Mouse (Mus musculus) B cell, adult 2 months (primary cell): ENCODE measurements around the gene Agbl3.

Source experiments
- DNase-seq, 2 experiments: peaks; one replicate each; pipeline ENCODE4 v3.0.0; 2022

Agbl3 gene

DNA sequence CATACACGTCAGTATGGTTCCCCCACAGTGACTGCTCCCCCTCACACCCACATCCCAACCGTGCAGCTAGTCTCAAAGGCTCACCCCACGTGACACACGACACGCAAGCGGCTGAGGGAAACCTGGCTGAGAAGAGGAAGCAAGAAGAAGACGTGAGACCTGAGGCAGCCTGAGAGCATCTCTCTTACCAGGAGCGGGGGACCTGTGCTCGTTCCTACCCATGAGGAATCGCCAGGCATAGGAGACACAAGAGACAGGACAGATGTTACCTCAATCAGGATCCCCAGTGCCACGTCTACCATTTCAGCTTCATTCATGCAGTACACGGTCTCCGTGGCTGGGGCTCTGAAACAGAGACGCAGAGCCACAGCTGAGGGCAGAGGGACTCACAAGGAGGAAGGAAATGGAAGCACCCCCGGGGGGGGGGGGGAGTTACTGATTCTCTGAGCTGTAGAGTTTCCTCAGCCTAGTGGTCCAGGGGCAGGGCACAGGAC, 95.1 kb downstream of the Agbl3 start:
- peak; percentile 85 for DNase-seq

DNA sequence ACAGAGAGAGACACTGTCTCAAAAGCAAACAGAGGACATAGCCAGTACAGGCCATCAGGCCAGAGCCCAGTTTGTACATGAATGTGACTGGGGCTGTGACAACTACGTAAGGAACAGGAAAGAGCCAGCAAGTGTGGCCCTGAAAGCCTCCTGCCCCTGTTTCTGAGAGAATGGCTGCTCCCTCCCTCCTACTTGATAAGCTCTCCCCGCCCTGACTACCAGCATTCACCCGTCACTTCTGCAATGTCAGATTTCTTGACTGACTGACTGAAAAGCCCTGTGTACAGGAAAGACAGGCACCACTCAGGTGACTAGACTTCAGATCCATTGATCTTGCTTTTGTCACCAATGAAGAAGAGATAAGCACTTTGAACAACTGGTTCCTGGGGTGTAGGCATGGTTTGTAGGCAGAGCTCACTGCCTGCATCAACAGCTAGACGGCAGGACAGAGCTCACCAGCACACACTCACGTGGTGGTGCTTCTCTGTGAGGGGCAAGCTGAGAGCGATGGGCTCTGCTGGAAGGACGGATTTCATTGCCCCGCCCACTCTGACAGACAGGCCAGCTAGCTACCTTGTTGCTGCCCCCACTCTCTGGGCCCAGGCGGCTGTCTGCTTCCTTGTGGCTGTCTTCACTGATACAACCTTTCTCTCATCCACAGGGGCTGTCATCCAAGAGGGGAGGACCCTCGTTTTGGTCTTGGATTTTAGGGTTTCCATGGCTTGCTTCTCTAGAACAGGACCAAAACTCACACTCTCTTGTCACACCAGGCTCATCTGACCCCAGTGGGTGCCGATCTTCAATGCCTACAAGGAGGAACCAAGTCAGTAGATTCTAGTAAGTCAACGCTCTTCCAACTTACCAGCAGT, 96.0 kb downstream of the Agbl3 start:
- DNase-seq = peak; percentile 49 to 50

DNA sequence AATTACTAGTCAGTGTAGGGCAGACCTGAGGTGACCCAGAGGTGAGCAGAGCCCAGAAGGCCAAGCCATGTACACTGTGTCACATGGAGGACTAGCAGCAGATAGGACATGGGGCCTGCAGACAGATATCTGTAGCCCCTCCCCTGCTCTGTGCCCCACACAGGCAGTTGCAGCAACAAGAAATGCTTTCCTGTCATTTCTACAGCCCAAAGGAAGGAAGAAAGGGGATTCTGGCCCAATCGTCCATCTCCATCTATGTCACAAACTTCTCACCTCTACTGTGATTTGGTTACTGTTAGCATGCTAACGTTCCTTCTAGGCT, 96.6 kb downstream of the Agbl3 start:
- DNase-seq = no peak

DNA sequence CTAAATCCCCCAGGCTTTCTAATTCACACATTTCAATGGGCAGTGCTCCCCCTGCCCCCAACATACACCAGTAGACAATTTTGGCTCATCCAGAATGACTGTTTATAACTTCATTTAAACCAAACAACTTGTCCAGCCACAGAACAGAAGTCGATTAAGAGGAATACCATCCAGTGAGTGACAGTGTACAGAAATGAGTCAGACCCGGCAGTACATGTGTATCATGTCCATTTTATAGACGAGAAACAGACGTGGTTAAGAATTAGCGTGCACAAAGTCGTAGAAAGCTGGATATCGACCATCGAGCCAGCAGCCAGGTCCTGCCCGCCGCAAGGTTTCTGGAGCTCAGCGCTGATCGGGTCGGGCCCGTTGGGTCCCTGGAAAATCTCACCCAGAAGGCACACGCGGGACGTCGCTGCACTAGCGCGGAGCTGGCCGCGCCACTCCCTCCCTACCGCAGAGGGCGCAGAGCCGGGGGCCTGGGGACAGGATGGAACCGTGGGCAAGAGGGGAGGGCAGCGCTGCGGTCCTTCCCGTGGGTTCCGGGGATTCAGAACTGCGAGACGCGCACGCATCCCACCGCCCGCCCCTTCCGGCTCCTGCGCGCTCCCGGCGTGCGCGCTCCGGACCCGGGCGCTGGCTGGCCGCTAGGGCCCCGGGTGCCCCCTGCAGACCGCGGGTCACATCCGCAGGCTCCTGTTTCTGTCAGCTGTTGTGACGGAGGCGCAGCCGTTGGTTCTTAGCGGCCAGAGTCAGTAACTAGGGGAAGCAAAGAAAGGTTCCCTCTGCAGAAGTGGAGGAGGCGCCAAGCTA, 97.5 kb downstream of the Agbl3 start, which contains the start of gene Cyren:
Gene Cyren, minus strand, starts transcription at position 552 of the 813 bp plus-strand sequence.
- peak; percentile 94 to 96 for DNase-seq

DNA sequence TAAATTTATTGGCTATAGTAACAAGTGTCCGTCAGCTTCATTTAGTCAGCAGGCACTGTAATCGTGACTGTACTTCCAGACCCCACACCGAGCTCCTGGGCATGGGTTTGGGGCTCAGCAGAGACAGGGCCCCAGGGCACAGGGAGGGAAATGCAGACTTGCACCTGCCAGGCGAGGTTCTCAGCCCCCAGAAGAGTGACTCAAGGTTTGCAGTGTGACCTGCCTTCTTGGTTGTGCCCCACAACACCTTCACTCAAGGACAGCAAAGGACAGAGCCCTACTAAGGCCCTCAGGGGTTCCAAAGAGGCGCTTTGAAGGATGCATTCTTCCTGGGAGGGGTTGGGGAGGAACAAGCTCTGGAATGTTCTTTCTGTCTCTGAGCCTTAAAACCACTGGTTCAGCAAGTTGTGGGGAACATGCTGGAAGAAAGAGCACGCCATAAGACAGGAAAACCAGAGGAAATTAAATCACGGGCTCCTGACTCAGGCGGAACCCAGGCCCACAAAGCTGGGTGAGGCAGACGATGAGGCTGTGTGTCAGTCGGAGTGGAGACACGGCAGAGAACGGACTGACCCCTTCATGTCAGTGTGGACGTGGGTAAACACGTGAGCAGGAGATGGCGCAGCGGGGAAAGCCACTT, 99.0 kb downstream of the Agbl3 start:
- DNase-seq = no peak

DNA sequence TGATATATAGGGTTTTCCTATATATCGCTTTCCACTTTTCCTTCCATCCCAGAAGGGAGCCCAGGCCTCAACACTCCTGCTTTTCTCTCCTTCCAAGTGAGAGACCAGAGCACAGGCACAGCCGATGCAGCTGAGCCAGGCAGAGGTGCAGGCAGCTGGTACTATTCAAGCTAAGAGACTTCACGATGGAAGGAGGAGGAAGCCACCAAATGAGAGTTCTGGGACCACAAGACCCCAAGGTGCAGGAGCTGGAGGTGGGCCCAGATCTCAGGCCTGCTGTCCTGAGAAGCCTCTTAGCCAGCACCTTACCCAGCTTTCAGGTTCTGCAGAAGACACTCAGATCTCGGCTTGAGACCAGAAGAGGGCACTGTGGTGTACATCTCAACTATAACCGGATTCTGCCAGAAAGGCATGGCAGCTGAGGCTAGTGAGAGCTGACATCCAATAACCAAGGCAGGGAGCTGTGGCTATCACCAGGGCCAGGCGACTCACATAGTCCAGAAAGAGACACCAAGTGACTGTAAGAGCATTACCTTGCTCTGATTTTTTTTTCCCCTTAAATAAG, 99.8 kb downstream of the Agbl3 start:
- peak; percentile 66 to 67 for DNase-seq

DNA sequence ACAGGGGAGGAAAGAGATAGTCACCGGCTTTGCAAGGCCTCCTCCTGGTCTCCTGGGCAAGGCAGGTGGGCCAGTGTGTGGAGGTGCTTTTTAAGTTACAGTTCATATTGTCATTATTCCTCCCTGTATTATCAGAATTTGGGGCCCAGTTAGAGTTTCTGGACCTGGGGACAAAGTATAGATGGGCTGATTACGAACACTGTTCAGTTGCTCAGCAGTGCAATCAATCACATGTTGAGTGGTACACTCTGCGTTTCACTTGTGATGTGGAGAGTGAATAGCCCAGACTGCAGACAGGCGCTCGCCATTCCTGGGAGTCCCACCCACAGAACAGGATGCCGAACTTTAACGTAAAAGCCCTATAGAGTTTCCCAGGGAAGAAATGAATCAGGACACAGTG, 104.5 kb downstream of the Agbl3 start:
- DNase-seq = no peak

DNA sequence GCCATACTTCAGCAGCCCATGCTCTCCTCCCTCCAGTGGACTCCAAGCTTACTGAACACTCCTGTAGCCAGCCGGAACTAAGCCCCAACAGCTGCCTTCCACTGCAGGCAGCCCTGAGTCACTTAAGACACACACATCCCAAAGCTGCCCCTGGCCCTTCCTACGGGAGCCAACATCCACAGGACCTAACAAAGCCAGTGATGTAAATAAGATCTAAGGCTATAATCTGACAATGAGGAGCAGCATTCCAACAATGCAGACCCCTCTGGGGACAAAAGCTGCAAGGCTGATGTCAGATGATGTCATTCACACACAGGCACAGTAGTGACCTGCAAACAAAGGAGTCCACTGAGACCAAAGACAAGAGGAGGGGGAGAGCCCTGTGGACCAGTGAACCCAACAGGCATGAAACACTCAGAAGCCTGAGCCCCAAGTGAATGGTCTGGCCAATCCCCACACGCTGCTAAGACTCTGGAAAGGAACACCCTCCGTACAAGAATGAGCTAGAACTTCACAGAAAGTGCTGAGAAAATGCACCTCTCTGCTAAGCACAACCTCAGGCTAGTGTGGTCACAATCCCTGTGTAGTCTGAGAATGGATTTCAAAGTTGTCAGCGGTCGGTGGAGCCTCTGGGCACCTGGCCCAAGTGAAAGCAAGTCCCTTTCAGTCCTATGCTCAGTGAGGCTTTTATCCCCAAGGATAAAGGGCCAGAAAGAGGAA, 107.1 kb downstream of the Agbl3 start:
- DNase-seq = no peak

DNA sequence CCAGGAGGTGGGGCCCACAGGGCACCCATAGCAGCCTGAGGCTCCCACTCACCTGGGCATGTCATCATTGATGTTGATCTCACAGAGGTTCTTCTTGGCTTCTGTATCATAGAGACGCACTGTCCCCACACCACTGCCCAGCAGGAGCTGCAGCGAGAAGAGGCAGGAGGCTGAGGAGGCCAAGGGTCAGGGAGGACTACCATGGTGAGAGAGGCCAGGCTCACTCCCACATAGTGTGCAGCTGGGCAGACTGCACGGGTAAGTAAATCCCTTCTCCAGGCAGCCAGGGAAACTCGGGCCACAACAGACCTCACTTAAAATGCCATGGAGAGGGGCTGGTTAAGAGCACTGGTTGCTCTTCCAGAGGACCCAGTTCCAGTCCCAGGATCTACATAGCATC, 109.0 kb downstream of the Agbl3 start:
- DNase-seq = no peak

DNA sequence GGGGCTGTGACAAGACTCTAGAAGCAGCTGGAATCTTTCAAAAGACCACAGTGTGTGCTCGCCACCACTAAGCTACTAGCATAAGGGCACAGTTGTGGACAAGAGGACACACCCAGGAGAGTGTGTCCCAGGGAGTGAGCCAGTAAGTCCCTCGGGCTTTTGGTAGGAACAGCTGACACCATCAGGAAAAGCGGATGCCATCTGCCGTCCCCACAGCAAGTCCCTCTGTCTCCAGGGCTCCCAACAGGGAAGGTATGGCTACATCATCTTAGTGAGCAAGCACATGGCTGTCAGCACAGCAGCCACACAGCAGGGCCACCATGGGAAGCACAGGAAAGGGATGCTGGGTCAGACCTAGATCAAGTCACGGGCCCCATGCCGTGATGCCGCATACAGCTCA, 115.3 kb downstream of the Agbl3 start:
- DNase-seq = no peak

DNA sequence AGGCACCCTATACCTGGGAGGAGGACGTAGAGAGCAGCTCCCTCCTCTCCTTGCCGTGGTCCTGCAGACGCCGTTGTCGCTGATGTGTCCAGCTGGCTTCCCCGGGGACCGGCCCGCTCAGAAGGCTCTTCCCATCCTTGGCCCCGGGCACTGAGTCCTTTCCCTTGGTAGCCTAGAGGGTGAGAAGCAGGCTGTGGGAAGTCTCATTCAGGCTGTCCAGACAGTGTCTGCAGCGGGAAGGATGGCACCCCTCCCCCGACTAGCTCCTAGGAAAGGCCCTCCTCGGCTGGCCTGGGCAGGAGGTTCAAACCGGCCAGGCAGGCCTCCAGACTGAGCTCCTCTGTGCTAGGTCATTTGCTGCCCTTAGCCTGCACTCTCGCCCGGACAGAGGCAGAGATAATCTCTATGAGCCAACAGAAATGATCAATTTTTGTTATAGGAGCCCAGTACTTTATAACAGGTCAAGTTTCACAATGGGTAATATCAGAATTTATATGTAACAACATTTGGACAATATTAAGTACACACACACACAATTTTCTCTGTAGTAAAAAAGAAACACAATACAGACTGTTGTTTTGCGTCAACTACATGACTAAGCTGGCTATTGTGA, 116.0 kb downstream of the Agbl3 start:
- DNase-seq = no peak

DNA sequence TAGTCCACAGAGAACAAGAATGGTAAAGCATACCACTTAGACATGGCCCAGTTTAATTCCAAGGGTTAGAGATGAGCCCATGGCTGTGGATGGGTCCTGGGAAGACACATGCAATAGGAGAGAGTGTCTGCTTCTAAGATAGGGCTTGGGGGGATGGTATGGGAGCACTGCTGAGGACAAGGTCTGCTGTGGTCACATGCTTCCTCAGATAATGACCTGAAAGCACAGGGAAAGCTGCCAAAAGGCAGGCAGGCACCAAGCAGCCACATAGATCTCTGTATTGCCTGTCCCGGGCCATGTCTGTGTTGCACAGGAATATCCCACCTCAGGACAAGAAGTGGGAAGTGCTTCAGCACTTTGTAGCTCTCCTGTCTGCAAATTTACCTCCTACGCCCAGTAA, 118.9 kb downstream of the Agbl3 start:
- no peak for DNase-seq

DNA sequence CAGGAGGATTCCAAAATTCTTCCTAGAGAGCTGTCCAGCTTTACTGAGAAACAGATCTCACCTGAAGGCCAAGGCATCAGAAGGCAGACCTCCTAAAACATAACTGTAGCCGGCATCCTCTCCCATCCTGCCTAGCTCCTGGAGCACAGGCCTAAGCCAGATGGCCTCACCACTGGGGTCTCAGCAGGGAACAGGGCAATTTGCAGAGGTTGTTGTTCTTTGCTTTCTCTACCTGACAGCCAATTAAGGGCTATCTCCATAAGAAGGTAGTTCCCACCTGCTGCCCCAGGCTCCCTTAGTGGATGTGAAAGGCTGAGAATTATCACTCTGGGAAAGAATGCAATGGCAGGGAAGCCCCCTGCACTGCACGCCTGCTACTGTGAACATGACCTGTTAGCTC, 120.8 kb downstream of the Agbl3 start:
- DNase-seq = no peak

DNA sequence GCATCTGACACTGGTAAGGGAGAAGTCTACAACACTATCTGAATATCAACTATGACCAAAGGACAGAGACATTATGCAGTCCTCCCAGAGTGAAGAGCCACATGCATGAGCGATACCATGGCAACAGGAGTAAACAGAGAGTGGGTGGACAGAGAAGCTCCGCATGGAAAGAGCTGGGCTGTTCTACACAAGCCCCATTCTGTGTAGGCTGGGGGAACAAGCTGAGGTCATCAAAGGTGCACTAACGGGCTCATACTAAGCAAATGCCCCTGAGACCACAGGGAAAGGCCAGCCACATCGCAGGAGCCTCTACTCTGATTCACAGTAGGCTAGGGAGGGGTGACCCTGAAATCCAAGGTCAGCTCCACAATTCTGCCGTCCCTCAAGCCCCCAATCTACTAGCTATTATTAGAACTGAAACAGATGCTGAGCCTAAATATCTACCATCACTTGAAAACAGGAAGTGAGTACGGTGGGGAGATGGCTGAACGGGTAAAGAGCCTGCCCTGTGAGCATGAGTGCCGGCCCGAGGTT, 121.7 kb downstream of the Agbl3 start:
- peak; percentile 76 to 78 for DNase-seq

DNA sequence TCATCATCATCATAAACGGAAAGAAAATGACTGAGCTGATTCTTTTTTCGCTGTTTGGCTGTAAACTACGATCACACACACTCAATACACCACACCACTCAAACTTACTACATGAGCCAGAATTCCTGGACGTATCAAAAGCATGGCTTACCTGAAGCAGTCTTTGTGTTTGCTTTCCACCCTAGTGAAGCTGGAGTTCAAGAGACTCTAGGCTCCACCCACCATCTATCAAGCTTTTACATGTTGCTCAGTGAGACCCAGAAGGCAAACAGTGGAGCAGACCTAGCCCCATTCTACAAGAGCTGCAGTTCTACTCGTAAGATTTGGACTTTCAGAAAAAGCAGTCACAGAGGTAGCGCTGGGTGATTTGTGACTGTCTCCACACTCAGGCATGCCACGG, 122.3 kb downstream of the Agbl3 start:
- DNase-seq = peak; percentile 25 to 26

DNA sequence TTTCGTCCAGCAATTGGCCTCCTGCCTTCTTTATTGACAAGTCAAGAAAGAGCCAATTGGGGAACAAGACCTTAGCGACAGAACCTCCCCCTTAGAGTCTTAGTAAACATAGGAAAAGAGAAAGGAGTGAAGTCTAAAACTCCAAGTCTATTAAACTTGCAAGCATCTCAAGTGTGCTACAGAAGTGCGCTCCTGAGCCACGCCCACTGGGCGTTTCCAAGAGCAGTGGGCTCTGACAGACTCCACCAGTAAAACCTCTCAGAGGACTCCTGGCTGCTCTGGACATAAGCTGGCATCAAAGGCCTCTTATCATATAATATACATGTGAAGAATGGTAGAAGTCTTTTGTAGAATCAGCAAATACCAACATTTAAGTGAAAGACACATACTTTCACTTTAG, 123.2 kb downstream of the Agbl3 start:
- no peak for DNase-seq

DNA sequence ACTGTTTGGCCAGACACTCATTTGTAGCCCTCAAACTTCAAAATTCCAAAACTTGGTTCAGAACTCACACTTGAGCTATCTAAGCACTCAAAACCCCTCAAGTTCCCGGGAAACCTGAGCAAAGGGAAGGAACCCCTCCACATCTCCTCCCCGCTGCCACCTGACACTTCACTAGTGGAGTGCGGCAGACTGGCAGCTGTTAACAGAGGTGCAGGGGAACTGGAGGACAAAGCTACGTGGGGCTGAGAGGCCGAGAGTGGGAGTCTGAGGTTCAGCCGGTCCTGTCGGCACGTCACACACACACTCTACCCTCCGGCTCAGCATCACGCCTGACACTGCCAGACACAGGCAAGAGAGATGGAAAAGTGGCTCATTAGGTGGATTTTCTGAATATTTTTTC, 123.6 kb downstream of the Agbl3 start:
- DNase-seq = no peak

DNA sequence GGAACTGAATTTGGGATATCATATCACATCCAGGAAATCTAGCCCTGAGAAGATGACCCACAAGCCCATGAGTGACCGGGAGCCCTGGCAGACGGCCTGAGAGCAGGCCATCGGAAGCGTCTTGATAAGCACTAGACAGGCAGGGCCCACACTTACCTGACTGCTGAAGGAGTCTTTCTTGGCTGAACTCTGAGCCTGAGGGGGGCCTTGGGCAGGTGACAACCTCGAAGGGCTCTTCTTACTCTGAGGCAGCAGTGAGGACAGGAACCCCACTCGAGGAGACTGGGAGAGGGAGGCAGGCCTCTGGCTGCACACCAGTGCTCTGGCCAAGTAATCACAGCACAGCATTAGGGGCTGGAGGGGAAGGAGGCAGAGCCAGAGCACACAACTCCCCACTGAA, 124.1 kb downstream of the Agbl3 start:
- no peak for DNase-seq

DNA sequence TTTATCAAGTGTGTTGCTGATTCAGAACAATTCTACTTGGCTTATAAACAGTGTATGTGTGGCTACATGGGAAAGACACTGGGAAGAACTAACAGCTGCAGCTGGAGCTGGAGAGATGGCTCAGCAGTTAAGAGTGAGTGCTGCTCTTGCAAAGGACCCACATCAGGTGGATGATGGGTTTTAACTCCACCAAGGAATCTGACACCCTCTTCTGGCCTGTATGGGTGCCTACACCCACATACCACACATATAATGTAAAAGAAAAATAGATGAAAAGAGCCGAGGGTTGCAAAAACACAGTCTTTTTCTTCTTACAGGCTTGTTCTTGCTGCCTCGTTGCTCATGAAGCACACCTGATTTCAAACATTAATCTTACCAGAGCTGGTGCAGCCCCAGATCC, 125.9 kb downstream of the Agbl3 start:
- no peak for DNase-seq

DNA sequence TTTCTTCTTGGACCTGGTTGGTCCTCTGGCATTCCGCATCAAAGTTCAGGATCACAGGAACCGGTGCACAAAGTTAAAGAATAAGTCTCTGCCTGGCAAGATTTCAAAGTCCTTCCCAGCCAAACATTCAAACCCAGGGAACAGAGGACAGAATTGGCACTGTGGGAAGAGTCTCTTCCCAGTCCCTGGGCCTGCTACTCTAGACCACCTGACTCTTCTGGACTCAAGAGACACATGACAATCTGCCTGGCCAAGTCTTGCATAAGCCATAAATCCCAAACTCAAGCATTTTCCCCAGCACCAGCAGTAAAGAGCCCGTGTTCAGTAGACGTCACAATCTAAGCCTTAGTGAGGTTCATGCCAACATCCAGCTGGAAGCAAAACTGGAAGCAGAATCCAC, 126.4 kb downstream of the Agbl3 start:
- DNase-seq = no peak

DNA sequence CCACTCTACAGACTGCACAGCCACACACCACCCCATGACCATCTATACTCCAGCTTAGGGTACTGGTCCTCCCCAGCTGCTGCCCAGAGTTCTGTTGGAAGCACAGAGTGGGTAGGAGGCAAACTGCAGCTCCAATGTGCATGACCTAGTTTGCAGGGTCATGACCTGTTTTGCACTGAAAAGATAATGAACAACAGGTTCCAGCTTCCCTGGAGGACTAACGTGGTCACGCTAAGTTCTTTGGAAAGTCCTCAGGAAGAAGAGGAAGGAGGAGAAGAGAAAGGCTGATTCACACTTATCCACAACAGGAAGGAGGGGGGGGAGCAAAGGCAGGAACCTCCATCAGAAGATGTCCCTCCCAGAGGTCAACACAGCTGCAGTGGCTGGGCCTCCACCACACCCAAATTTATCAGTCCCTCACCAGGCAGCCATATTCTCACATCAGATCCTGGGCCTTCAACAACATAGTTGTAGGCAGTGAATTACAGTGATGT, 126.9 kb downstream of the Agbl3 start:
- DNase-seq = no peak
